8 mouse cellular contexts compared by ENCODE assay signal in genomic region chr12:73341703-73342663, GRCm38 (mm10). TPM values are rescaled to one million over a fixed set of nuclear protein-coding genes. Genes with fewer than 3 reads are reported as not detected.
A peak's percentile ranks its signal among the peaks of the same experiment; 100 is the strongest.
DNase-seq lines count a peak whose midpoint lies in the region; ATAC-seq lines count a peak whose summit lies in the region.

No protein-coding gene starts in this region.

- intact Hi-C loops in heart, postnatal 14 days (cut with DNase I), result no loop called here
- intact Hi-C loops in left cerebral cortex, postnatal 25 days (cut with DNase I), result no loop called here

- H3K4me1 ChIP-seq in hindbrain, embryonic 10.5 days (replicated peaks), result peaks cover 32% of the 10 kb centered on the region
- H3K4me1 ChIP-seq in hindbrain, embryonic 13.5 days (replicated peaks), result peaks cover 9% of the 10 kb centered on the region
- H3K4me1 ChIP-seq in midbrain, embryonic 16.5 days (ENCODE audit: control insufficient read depth, insufficient read depth, low read length), result peaks cover 2% of the 10 kb centered on the region; the same call in 1 of the 2 replicates

- peaks cover 14% of the 10 kb centered on the region for H3K36me3 ChIP-seq in hindbrain, embryonic 10.5 days
- H3K36me3 ChIP-seq in hindbrain, embryonic 13.5 days, result peaks cover 24% of the 10 kb centered on the region
- H3K36me3 ChIP-seq in midbrain, embryonic 16.5 days (ENCODE audit: control insufficient read depth, insufficient read depth, low read length), result peaks cover 8% of the 10 kb centered on the region; the same call in 1 of the 2 replicates

- H3K9ac ChIP-seq in hindbrain, embryonic 13.5 days, result no peak overlapping the region
- no peak overlapping the region for H3K9ac ChIP-seq in midbrain, embryonic 16.5 days (ENCODE audit: low read depth, low read length)

- no peaks in the 10 kb centered on the region for H3K9me3 ChIP-seq in hindbrain, embryonic 10.5 days
- H3K9me3 ChIP-seq in hindbrain, embryonic 13.5 days, result no peaks in the 10 kb centered on the region
- H3K9me3 ChIP-seq in midbrain, embryonic 16.5 days (replicated peaks; ENCODE audit: control insufficient read depth, low read length, poor library complexity, severe bottlenecking), result no peaks in the 10 kb centered on the region

- H3K27ac ChIP-seq in hindbrain, embryonic 10.5 days, result peak overlapping the region; percentile 76
- H3K27ac ChIP-seq in hindbrain, embryonic 13.5 days, result no peak overlapping the region
- H3K27ac ChIP-seq in midbrain, embryonic 16.5 days (ENCODE audit: low read length), result no peak overlapping the region

- no peak for DNase-seq in hindbrain, embryonic 10.5 days (ENCODE audit: low spot score)
- DNase-seq in heart, postnatal 14 days, result peak; percentile 33 to 37
- peak; percentile 14 to 37 for DNase-seq in kidney, postnatal 4 days
- DNase-seq in left cerebral cortex, postnatal 25 days (ENCODE audit: low spot score in 2 of 2), result no peak
- no peak for DNase-seq in cerebellum, adult 9-10 months

- no peak overlapping the region for H3K4me3 ChIP-seq in hindbrain, embryonic 10.5 days
- H3K4me3 ChIP-seq in hindbrain, embryonic 13.5 days, result no peak overlapping the region
- H3K4me3 ChIP-seq in midbrain, embryonic 16.5 days (ENCODE audit: low read depth, low read length), result no peak overlapping the region

- 51% methylated on average over 14 of the region's 14 CpGs for WGBS in hindbrain, embryonic 10.5 days
- 74% methylated on average over 14 of the region's 14 CpGs for WGBS in hindbrain, embryonic 13.5 days
- 60% methylated on average over 14 of the region's 14 CpGs for WGBS in midbrain, embryonic 16.5 days

- no peak overlapping the region for H3K4me2 ChIP-seq in hindbrain, embryonic 13.5 days
- no peak overlapping the region for H3K4me2 ChIP-seq in midbrain, embryonic 16.5 days (ENCODE audit: low read length)

- H3K27me3 ChIP-seq in hindbrain, embryonic 10.5 days (ENCODE audit: insufficient read depth, poor library complexity, severe bottlenecking), result no peaks in the 10 kb centered on the region
- H3K27me3 ChIP-seq in hindbrain, embryonic 13.5 days, result no peaks in the 10 kb centered on the region
- no peaks in the 10 kb centered on the region for H3K27me3 ChIP-seq in midbrain, embryonic 16.5 days (ENCODE audit: control insufficient read depth, insufficient read depth, low read depth, low read length)

- ATAC-seq in hindbrain, embryonic 13.5 days (ENCODE audit: low FRiP score), result no peak
- peak; percentile 43; the same call in 1 of the 2 replicates for ATAC-seq in megakaryocyte, adult 5-6 weeks (ENCODE audit: poor library complexity, severe bottlenecking)
- no peak for ATAC-seq in midbrain, embryonic 16.5 days

RNA-seq across cellular contexts. Expression of gene Slc38a6, which starts 55.4 kb away (rescaled TPM):
- 7.0 and 10.1 TPM in 2 replicates for polyA plus RNA-seq in hindbrain, embryonic 10.5 days (2016; fragmentation: Nextera tagmentation; extraction: Ambion mirVana)
- polyA plus RNA-seq in hindbrain, embryonic 13.5 days (2015; fragmentation: Nextera tagmentation; extraction: Ambion mirVana), result 10.9 and 14.3 TPM in 2 replicates
- 1 to 10 TPM; 6.2 to 6.9 TPM for total RNA-seq in heart, postnatal 14 days (2021)
- total RNA-seq in megakaryocyte, adult 5-6 weeks (2015), result 7.9 and 9.0 TPM in 2 replicates
- 5.0 and 7.2 TPM in 2 replicates for total RNA-seq in megakaryocyte, adult 5-6 weeks (2017)
- total RNA-seq in left cerebral cortex, postnatal 25 days (2021), result 10 to 100 TPM; 12.1 to 17.8 TPM
- polyA plus RNA-seq in midbrain, embryonic 16.5 days (2015; fragmentation: Nextera tagmentation; extraction: Ambion mirVana), result 9.9 and 11.1 TPM in 2 replicates

RNA-seq across cellular contexts. Expression of gene Trmt5, which starts 55.5 kb away (rescaled TPM):
- polyA plus RNA-seq in hindbrain, embryonic 10.5 days (2016; fragmentation: Nextera tagmentation; extraction: Ambion mirVana), result 18.3 and 20.3 TPM in 2 replicates
- 12.9 and 15.1 TPM in 2 replicates for polyA plus RNA-seq in hindbrain, embryonic 13.5 days (2015; fragmentation: Nextera tagmentation; extraction: Ambion mirVana)
- total RNA-seq in heart, postnatal 14 days (2021), result 10 to 100 TPM; 42.6 to 47.3 TPM
- 16.0 and 16.2 TPM in 2 replicates for total RNA-seq in megakaryocyte, adult 5-6 weeks (2015)
- total RNA-seq in megakaryocyte, adult 5-6 weeks (2017), result 11.6 and 14.5 TPM in 2 replicates
- total RNA-seq in left cerebral cortex, postnatal 25 days (2021), result 10 to 100 TPM; 12.3 to 14.0 TPM
- polyA plus RNA-seq in midbrain, embryonic 16.5 days (2015; fragmentation: Nextera tagmentation; extraction: Ambion mirVana), result 16.6 and 17.9 TPM in 2 replicates

Comparison
In these comparisons a context has a peak if more than half of its experiments do, and no peak if none do; other contexts are left out.
1. DNase-seq: peak in heart, postnatal 14 days (2 of 2) and kidney, postnatal 4 days (2 of 2); none in hindbrain, embryonic 10.5 days (single experiment), left cerebral cortex, postnatal 25 days (0 of 2) and cerebellum, adult 9-10 months (single experiment).